7 mouse cellular contexts compared by ENCODE assay signal in the genomic region with DNA sequence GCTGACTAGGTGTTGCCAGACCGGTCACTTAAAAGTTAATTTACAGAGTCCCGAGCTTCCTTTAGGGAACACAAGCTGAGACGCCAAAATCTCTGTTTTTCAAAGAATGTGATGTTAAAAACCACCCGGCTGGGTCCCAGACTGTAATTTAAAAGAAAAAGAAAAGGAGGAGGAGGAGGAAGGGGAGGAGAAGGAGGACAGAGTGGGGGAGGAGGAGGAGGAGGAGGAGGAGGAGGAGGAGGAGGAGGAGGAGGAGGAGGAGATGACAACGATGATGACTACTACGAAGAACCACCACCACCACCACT. TPM values are rescaled to one million over a fixed set of nuclear protein-coding genes. Genes with fewer than 3 reads are reported as not detected.
A peak's percentile ranks its signal among the peaks of the same experiment; 100 is the strongest.
DNase-seq lines count a peak whose midpoint lies in the region; ATAC-seq and TF ChIP-seq lines count a peak whose summit lies in the region.

No protein-coding gene starts in this region.

- no peaks in the 10 kb centered on the region for H3K9me3 ChIP-seq in forebrain, embryonic 16.5 days (ENCODE audit: control insufficient read depth, low read length)
- H3K9me3 ChIP-seq in limb, embryonic 10.5 days (replicated peaks), result no peaks in the 10 kb centered on the region
- H3K9me3 ChIP-seq in stomach, embryonic 14.5 days (ENCODE audit: control insufficient read depth, low read depth, low read length), result no peaks in the 10 kb centered on the region

- no peak for DNase-seq in lung, adult 2 months
- no peak for DNase-seq in lung, postnatal 14 days
- no peak for DNase-seq in limb, embryonic 10.5 days (ENCODE audit: low spot score)
- DNase-seq in gastrocnemius, postnatal 4 days (ENCODE audit: low spot score in 2 of 2), result no peak
- no peak for DNase-seq in frontal cortex, postnatal 10 days (ENCODE audit: low spot score in 2 of 2)

- no peak; the same call in 1 of the 2 replicates for ATAC-seq in forebrain, embryonic 16.5 days
- ATAC-seq in stomach, embryonic 14.5 days (ENCODE audit: insufficient number of reproducible peaks, insufficient read depth, low FRiP score, low read depth), result no peak

- peaks cover 4% of the 10 kb centered on the region for H3K4me1 ChIP-seq in lung, adult 2 months (ENCODE audit: control insufficient read depth, insufficient read depth, low read length)
- peaks cover 7% of the 10 kb centered on the region for H3K4me1 ChIP-seq in forebrain, embryonic 16.5 days (replicated peaks; ENCODE audit: control insufficient read depth, insufficient read depth, low read length)
- H3K4me1 ChIP-seq in limb, embryonic 10.5 days, result peaks cover 23% of the 10 kb centered on the region
- H3K4me1 ChIP-seq in stomach, embryonic 14.5 days (ENCODE audit: control insufficient read depth, insufficient read depth, low read length), result peaks cover 4% of the 10 kb centered on the region; the same call in 1 of the 2 replicates

- no peaks in the 10 kb centered on the region for H3K36me3 ChIP-seq in forebrain, embryonic 16.5 days (ENCODE audit: control insufficient read depth, insufficient read depth)
- H3K36me3 ChIP-seq in limb, embryonic 10.5 days, result no peaks in the 10 kb centered on the region
- no peaks in the 10 kb centered on the region for H3K36me3 ChIP-seq in stomach, embryonic 14.5 days (ENCODE audit: control insufficient read depth, insufficient read depth, low read length)

- H3K27me3 ChIP-seq in forebrain, embryonic 16.5 days (replicated peaks; ENCODE audit: control insufficient read depth, insufficient read depth, low read length), result no peaks in the 10 kb centered on the region
- no peaks in the 10 kb centered on the region for H3K27me3 ChIP-seq in limb, embryonic 10.5 days (ENCODE audit: low read depth, poor library complexity, severe bottlenecking)
- no peaks in the 10 kb centered on the region for H3K27me3 ChIP-seq in stomach, embryonic 14.5 days (ENCODE audit: control insufficient read depth, insufficient read depth, low read length)

- TF ChIP-seq CTCF in lung, adult 2 months (IDR thresholded peaks at IDR 0.05; ENCODE audit: insufficient read depth, low read length), result no peak

- H3K4me3 ChIP-seq in lung, adult 2 months (replicated peaks; ENCODE audit: extremely low read depth, low read depth, low read length), result peak overlapping the region; percentile 8
- peak overlapping the region; percentile 35 for H3K4me3 ChIP-seq in forebrain, embryonic 16.5 days (replicated peaks; ENCODE audit: low read length)
- H3K4me3 ChIP-seq in limb, embryonic 10.5 days, result peak overlapping the region; percentile 40
- peak overlapping the region; percentile 11; the same call in 1 of the 2 replicates for H3K4me3 ChIP-seq in stomach, embryonic 14.5 days (ENCODE audit: low read depth, low read length)

- peak overlapping the region; percentile 45 for H3K4me2 ChIP-seq in forebrain, embryonic 16.5 days (ENCODE audit: low read length)
- H3K4me2 ChIP-seq in stomach, embryonic 14.5 days (replicated peaks; ENCODE audit: low read depth, low read length), result peak overlapping the region; percentile 37; the same call in 1 of the 2 replicates

- 16% methylated on average over 6 of the region's 6 CpGs for WGBS in lung, adult 2 months
- WGBS in forebrain, embryonic 16.5 days, result 17% methylated on average over 6 of the region's 6 CpGs
- WGBS in limb, embryonic 10.5 days, result 21% methylated on average over 6 of the region's 6 CpGs
- WGBS in stomach, embryonic 14.5 days, result 20% methylated on average over 6 of the region's 6 CpGs

- H3K27ac ChIP-seq in forebrain, embryonic 16.5 days (ENCODE audit: low read length), result no peak overlapping the region
- peak overlapping the region; percentile 85 for H3K27ac ChIP-seq in limb, embryonic 10.5 days
- H3K27ac ChIP-seq in stomach, embryonic 14.5 days (ENCODE audit: low read length), result peak overlapping the region; percentile 92; the same call in 1 of the 2 replicates

- TF ChIP-seq POLR2A in lung, adult 2 months (IDR thresholded peaks at IDR 0.05; ENCODE audit: borderline replicate concordance, extremely low read depth, low read depth, low read length), result no peak

- peak overlapping the region; percentile 33; the same call in 1 of the 2 replicates for H3K9ac ChIP-seq in forebrain, embryonic 16.5 days (replicated peaks; ENCODE audit: low read depth, low read length)
- no peak overlapping the region; the same call in 1 of the 2 replicates for H3K9ac ChIP-seq in stomach, embryonic 14.5 days (replicated peaks; ENCODE audit: low read depth, low read length)

RNA-seq across cellular contexts. Expression of a gene that starts 30.3 kb away (rescaled TPM):
- 0.18 and 0.73 TPM in 2 replicates for polyA plus RNA-seq in lung, adult 2 months (2012; rRNA removed)
- 0.36 TPM in 1 of 2 replicates, not detected in the other for polyA plus RNA-seq in forebrain, embryonic 16.5 days (2015; fragmentation: Nextera tagmentation; extraction: Ambion mirVana)
- not detected in 2 replicates for polyA plus RNA-seq in limb, embryonic 10.5 days (2016; fragmentation: Nextera tagmentation; extraction: Ambion mirVana)
- not detected in 2 replicates for polyA plus RNA-seq in stomach, embryonic 14.5 days (2014; fragmentation: Nextera tagmentation; extraction: Ambion mirVana)
- total RNA-seq in gastrocnemius, postnatal 4 days (2021), result under 1 TPM in 1 of 2 experiments, not detected in 1; 0.66 TPM

RNA-seq across cellular contexts. Expression of a gene that starts 41.4 kb away (rescaled TPM):
- polyA plus RNA-seq in lung, adult 2 months (2012; rRNA removed), result 12.9 and 21.4 TPM in 2 replicates
- polyA plus RNA-seq in forebrain, embryonic 16.5 days (2015; fragmentation: Nextera tagmentation; extraction: Ambion mirVana), result 55.0 and 64.9 TPM in 2 replicates
- 37.9 and 43.4 TPM in 2 replicates for polyA plus RNA-seq in limb, embryonic 10.5 days (2016; fragmentation: Nextera tagmentation; extraction: Ambion mirVana)
- polyA plus RNA-seq in stomach, embryonic 14.5 days (2014; fragmentation: Nextera tagmentation; extraction: Ambion mirVana), result 64.9 and 69.3 TPM in 2 replicates
- 10 to 100 TPM; 18.9 to 20.4 TPM for total RNA-seq in gastrocnemius, postnatal 4 days (2021)
